Mouse (Mus musculus) MEL (cell line): Measurements from ENCODE around the gene Prss41. TPM values are rescaled to one million over a fixed set of nuclear protein-coding genes. Genes with fewer than 3 reads are reported as not detected.

Source experiments
- DNase-seq: peaks from one replicate; pipeline ENCODE4 v3.0.0; 2011; ENCODE audit warnings: low read depth, low spot score
- H3K27ac ChIP-seq: 2 replicates; pipeline ENCODE4 v1.5.1; 2012; ENCODE audit warnings: low read depth, mild to moderate bottlenecking, control low read depth, low read length, moderate library complexity; ENCODE audit not compliant: control insufficient read depth
- H3K27me3 ChIP-seq, 2 experiments: fragments of 150-350 bp in 1 of 2; sonication (generic) in 1 of 2; 2 replicates each; pipeline ENCODE4 v1.6.1; 2012; ENCODE audit warnings: low read length in 2 of 2, mild to moderate bottlenecking in 2 of 2, improper control_type of control experiment in 1 of 2, moderate library complexity in 1 of 2; ENCODE audit not compliant: insufficient read depth in 2 of 2, control insufficient read depth in 1 of 2
- H3K36me3 ChIP-seq, 2 experiments: 2 replicates each; pipeline ENCODE4 v1.6.1; 2012 to 2014; ENCODE audit warnings: low read length in 2 of 2, improper control_type of control experiment in 1 of 2, inconsistent platforms in 1 of 2, mild to moderate bottlenecking in 1 of 2; ENCODE audit not compliant: insufficient read depth in 2 of 2, control insufficient read depth in 1 of 2
- H3K4me1 ChIP-seq, 2 experiments: fragments of 150-350 bp in 1 of 2; sonication (generic) in 1 of 2; 2 replicates each; pipeline ENCODE4 v1.6.1; 2012; ENCODE audit warnings: low read length in 2 of 2, improper control_type of control experiment in 1 of 2, mild to moderate bottlenecking in 1 of 2; ENCODE audit not compliant: insufficient read depth in 2 of 2, control insufficient read depth in 1 of 2
- H3K4me3 ChIP-seq, 2 experiments: fragments of 150-350 bp in 1 of 2; sonication (generic) in 1 of 2; 2 replicates each; pipeline ENCODE4 v1.5.1; 2012; ENCODE audit warnings: low read depth in 2 of 2, low read length in 2 of 2, mild to moderate bottlenecking in 2 of 2, moderate library complexity in 2 of 2, control low read depth in 1 of 2, improper control_type of control experiment in 1 of 2; ENCODE audit not compliant: control insufficient read depth in 1 of 2, insufficient read depth in 1 of 2
- H3K79me2 ChIP-seq: 2 replicates; pipeline ENCODE4 v1.6.1; 2012; ENCODE audit warnings: mild to moderate bottlenecking, low read length, moderate library complexity; ENCODE audit not compliant: control insufficient read depth, poor library complexity, insufficient read depth
- H3K9ac ChIP-seq: 2 replicates; pipeline ENCODE4 v1.6.1; 2012; ENCODE audit warnings: low read depth, mild to moderate bottlenecking, control low read depth, low read length, moderate library complexity; ENCODE audit not compliant: control insufficient read depth, poor library complexity, severe bottlenecking
- H3K9me3 ChIP-seq: fragments of 150-350 bp; sonication (generic); replicated peaks from 2 replicates; pipeline ENCODE4 v1.6.1; 2012; ENCODE audit warnings: mild to moderate bottlenecking, low read length, improper control_type of control experiment, moderate library complexity; ENCODE audit not compliant: insufficient read depth
- CTCF ChIP-seq, 3 experiments: IDR thresholded peaks in 2 of 3; conservative IDR thresholded peaks in 1 of 3; 2 replicates each; pipeline ENCODE4 v1.5.1; 2011 to 2012; ENCODE audit warnings: low read length in 3 of 3, low read depth in 2 of 3, mild to moderate bottlenecking in 2 of 3, improper control_type of control experiment in 1 of 3, inconsistent platforms in 1 of 3, mixed read lengths in 1 of 3, moderate library complexity in 1 of 3; ENCODE audit not compliant: control insufficient read depth in 1 of 3, insufficient read depth in 1 of 3, poor library complexity in 1 of 3, severe bottlenecking in 1 of 3
- E2F4 ChIP-seq: IDR thresholded peaks from 2 replicates; pipeline ENCODE4 v1.6.1; 2011; ENCODE audit warnings: low read depth, low read length, improper control_type of control experiment, borderline replicate concordance
- KAT2A ChIP-seq: conservative IDR thresholded peaks from 2 replicates; pipeline ENCODE4 v1.6.1; 2012; ENCODE audit warnings: low read depth, low read length, improper control_type of control experiment, inconsistent platforms
- NRF1 ChIP-seq: IDR thresholded peaks from 2 replicates; pipeline ENCODE4 v1.6.1; 2014; ENCODE audit warnings: low read depth, mild to moderate bottlenecking, inconsistent platforms, low read length, improper control_type of control experiment, moderate library complexity; ENCODE audit not compliant: poor library complexity, insufficient read depth, severe bottlenecking
- POLR2AphosphoS2 ChIP-seq: IDR thresholded peaks from 2 replicates; pipeline ENCODE4 v1.6.1; 2011; ENCODE audit warnings: low read length, improper control_type of control experiment
- RAD21 ChIP-seq: IDR thresholded peaks from 2 replicates; pipeline ENCODE4 v1.6.1; 2011; ENCODE audit warnings: mild to moderate bottlenecking, low read depth, low read length, improper control_type of control experiment
- SMC3 ChIP-seq: IDR thresholded peaks from 2 replicates; pipeline ENCODE4 v1.6.1; 2011; ENCODE audit warnings: low read depth, low read length, improper control_type of control experiment
- TCF12 ChIP-seq: IDR thresholded peaks from 2 replicates; pipeline ENCODE4 v1.6.1; 2014; ENCODE audit warnings: low read depth, mild to moderate bottlenecking, inconsistent platforms, low read length, improper control_type of control experiment, moderate library complexity
- UBTF ChIP-seq: IDR thresholded peaks from 2 replicates; pipeline ENCODE4 v1.6.1; 2012; ENCODE audit warnings: low read depth, mild to moderate bottlenecking, inconsistent platforms, low read length, improper control_type of control experiment, moderate library complexity, borderline replicate concordance; ENCODE audit not compliant: insufficient read depth
- USF2 ChIP-seq, 2 experiments: IDR thresholded peaks; 2 replicates each; pipeline ENCODE4 v1.6.1; 2011 to 2012; ENCODE audit warnings: improper control_type of control experiment in 2 of 2, low read length in 2 of 2, borderline replicate concordance in 1 of 2, inconsistent platforms in 1 of 2, low read depth in 1 of 2, mild to moderate bottlenecking in 1 of 2; ENCODE audit not compliant: insufficient read depth in 1 of 2
- ZC3H11A ChIP-seq: IDR thresholded peaks from 2 replicates; pipeline ENCODE4 v1.6.1; 2012; ENCODE audit warnings: low read depth, mild to moderate bottlenecking, inconsistent platforms, low read length, improper control_type of control experiment
- polyA plus RNA-seq, 2 experiments: library from polyadenylated mRNA; stranded (reverse) in 1 of 2; unstranded in 1 of 2; fragments of >175 nt in 1 of 2; fragments of >200 nt in 1 of 2; gene quantifications; 2 replicates each; pipeline versions ENCODE4 v1.2.1 to v1.2.4; 2012; ENCODE audit warnings: low replicate concordance in 2 of 2, low read depth in 1 of 2; ENCODE audit not compliant: insufficient read length in 2 of 2, insufficient read depth in 1 of 2, missing spikeins in 1 of 2
- total RNA-seq: library from RNA; depleted of rRNA; stranded (reverse); fragments of 300-350 nt; gene quantifications from 2 replicates; pipeline ENCODE4 v1.2.3, GENCODE M21; 2012

Gene Prss41
- total and polyA plus RNA-seq, 3 experiments, result 3.4 to 12.8 TPM; not detected in 1

- Histone ChIP-seq H3K4me3 (no peak overlapping the region), H3K9me3 (no peaks in the 10 kb centered on the region), H3K9ac (no peak overlapping the region), H3K79me2 (no peaks in the 10 kb centered on the region), H3K36me3 (peaks cover 0 to 2% of the 10 kb centered on the region in 2 experiments; a peak in 2 of 4 replicates), H3K27ac (no peak overlapping the region), H3K4me1 (peaks cover 2 to 4% of the 10 kb centered on the region in 2 experiments), H3K27me3 (no peaks in the 10 kb centered on the region)
- TF ChIP-seq NRF1 (no peak), ZC3H11A (no peak), TCF12 (no peak), KAT2A (no peak), UBTF (no peak), POLR2AphosphoS2 (no peak), E2F4 (no peak)
- DNase-seq, result no peak
These were observed 10.3 kb upstream of the Prss41 start for GRCm38 (mm10) chr17:23854229-23854765.

GRCm38 (mm10) chr17:23853292-23853691, 9.3 kb upstream of the Prss41 start:
- DNase-seq, result peak; percentile 57
- H3K9ac ChIP-seq, result no peak overlapping the region
- peaks cover 2 to 4% of the 10 kb centered on the region in 2 experiments for H3K4me1 ChIP-seq
- no peaks in the 10 kb centered on the region for H3K9me3 ChIP-seq
- H3K79me2 ChIP-seq, result no peaks in the 10 kb centered on the region
- no peak overlapping the region for H3K27ac ChIP-seq
- H3K27me3 ChIP-seq, result no peaks in the 10 kb centered on the region
- peaks cover 0 to 2% of the 10 kb centered on the region in 2 experiments; a peak in 2 of 4 replicates for H3K36me3 ChIP-seq
- H3K4me3 ChIP-seq, result no peak overlapping the region
- TF ChIP-seq SMC3 (peak; percentile 51), USF2 (IDR thresholded peaks at IDR 0.05; ENCODE audit: borderline replicate concordance in 1 of 2, insufficient read depth in 1 of 2, low read depth in 1 of 2, low read length in 2 of 2) (no peak), ZC3H11A (peak; percentile 17; the same call in 1 of the 2 replicates), NRF1 (no peak), RAD21 (peak; percentile 18), CTCF (IDR thresholded peaks at IDR 0.05 in 2 of 3, conservative IDR thresholded peaks at IDR 0.05 in 1 of 3; ENCODE audit: control insufficient read depth in 1 of 3, insufficient read depth in 1 of 3, low read depth in 2 of 3, low read length in 3 of 3, poor library complexity in 1 of 3, severe bottlenecking in 1 of 3) (peak; percentile 59 to 72 (median 65))
